Mouse (Mus musculus) neural tube, embryonic 12.5 days (tissue): ENCODE results near the gene Nrap. TPM values are rescaled to one million over a fixed set of nuclear protein-coding genes. Genes with fewer than 3 reads are reported as not detected.

Experiments
- ATAC-seq: fragments of 200-750 bp; cut with Nextera tagmentation; 2 replicates; pipeline ENCODE4 v1.8.0; 2017; ENCODE audit warnings: low read depth, mild to moderate bottlenecking, moderate TSS enrichment, moderate library complexity; ENCODE audit not compliant: low FRiP score
- H3K27ac ChIP-seq: fragments of 300-500 bp; sonication (generic); 2 replicates; pipeline ENCODE4 v1.5.1; 2016
- H3K27me3 ChIP-seq: fragments of 300-500 bp; sonication (generic); replicated peaks from 2 replicates; pipeline ENCODE4 v1.6.1; 2016; ENCODE audit warnings: mild to moderate bottlenecking
- H3K36me3 ChIP-seq: fragments of 300-500 bp; sonication (generic); 2 replicates; pipeline ENCODE4 v1.6.1; 2016; ENCODE audit warnings: mild to moderate bottlenecking
- H3K4me1 ChIP-seq: fragments of 300-500 bp; sonication (generic); 2 replicates; pipeline ENCODE4 v1.6.1; 2016
- H3K4me2 ChIP-seq: fragments of 300-500 bp; sonication (generic); replicated peaks from 2 replicates; pipeline ENCODE4 v1.6.1; 2016; ENCODE audit warnings: mild to moderate bottlenecking
- H3K4me3 ChIP-seq: fragments of 300-500 bp; sonication (generic); 2 replicates; pipeline ENCODE4 v1.5.1; 2016
- H3K9ac ChIP-seq: fragments of 300-500 bp; sonication (generic); 2 replicates; pipeline ENCODE4 v1.6.1; 2016; ENCODE audit warnings: mild to moderate bottlenecking
- H3K9me3 ChIP-seq: fragments of 300-500 bp; sonication (generic); 2 replicates; pipeline ENCODE4 v1.6.1; 2016; ENCODE audit warnings: mild to moderate bottlenecking
- WGBS: fragments of 180-500 bp; shearing (Covaris S2); methylation state at CpG from one replicate; pipeline ENCODE4 v1.1.7; 2016; 5-methylcytosine and 5-hydroxymethylcytosine counted together
- polyA plus RNA-seq: library from polyadenylated mRNA; unstranded; fragments of >200 nt; fragmentation: Nextera tagmentation; extraction: Ambion mirVana; gene quantifications from 2 replicates; pipeline ENCODE4 v1.2.1, GENCODE M21; 2016

Gene Nrap
- 0.19 and 0.27 TPM in 2 replicates for polyA plus RNA-seq

- WGBS: 90% methylated on average over 11 of the region's 11 CpGs
- H3K4me3 ChIP-seq: no peak within 1 kb of the TSS
- no peak within 1 kb of the TSS for H3K4me2 ChIP-seq
Measured at GRCm38 (mm10) chr19:56389879-56390278, at the start of gene Nrap. Gene Nrap (minus strand): TSS chr19:56390037.

DNA sequence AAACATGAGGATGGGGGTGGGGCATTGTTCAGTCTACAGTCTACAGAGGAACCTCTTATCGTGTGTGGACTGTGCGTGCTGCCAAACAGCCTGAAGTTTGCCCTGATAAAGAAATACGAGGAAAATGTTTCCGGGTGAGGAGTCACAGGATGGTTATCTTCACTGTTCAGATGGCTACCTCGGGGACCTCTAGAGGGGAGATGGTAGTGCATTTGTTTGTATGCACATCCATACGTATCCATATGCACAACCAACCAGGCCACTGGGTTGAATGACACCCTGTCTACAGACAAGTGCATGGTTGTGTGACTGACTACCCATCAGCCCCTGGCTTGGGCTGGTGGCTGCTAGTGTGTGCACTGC, 49.2 kb upstream of the Nrap start:
- no peak overlapping the region for H3K27ac ChIP-seq
- no peak for ATAC-seq
- 91% methylated on average over 6 of the region's 6 CpGs for WGBS

More at GRCm38 (mm10) chr19:56389879-56390278, at the start of gene Nrap:
- no peak within 1 kb of the TSS for H3K27ac ChIP-seq
- no peak within 1 kb of the TSS for H3K9ac ChIP-seq
- H3K27me3 ChIP-seq: peaks cover 7% of the 10 kb centered on the region
- H3K9me3 ChIP-seq: no peaks in the 10 kb centered on the region
- ATAC-seq: no peak
- no peaks in the 10 kb centered on the region for H3K4me1 ChIP-seq
- no peaks in the 10 kb centered on the region for H3K36me3 ChIP-seq

DNA sequence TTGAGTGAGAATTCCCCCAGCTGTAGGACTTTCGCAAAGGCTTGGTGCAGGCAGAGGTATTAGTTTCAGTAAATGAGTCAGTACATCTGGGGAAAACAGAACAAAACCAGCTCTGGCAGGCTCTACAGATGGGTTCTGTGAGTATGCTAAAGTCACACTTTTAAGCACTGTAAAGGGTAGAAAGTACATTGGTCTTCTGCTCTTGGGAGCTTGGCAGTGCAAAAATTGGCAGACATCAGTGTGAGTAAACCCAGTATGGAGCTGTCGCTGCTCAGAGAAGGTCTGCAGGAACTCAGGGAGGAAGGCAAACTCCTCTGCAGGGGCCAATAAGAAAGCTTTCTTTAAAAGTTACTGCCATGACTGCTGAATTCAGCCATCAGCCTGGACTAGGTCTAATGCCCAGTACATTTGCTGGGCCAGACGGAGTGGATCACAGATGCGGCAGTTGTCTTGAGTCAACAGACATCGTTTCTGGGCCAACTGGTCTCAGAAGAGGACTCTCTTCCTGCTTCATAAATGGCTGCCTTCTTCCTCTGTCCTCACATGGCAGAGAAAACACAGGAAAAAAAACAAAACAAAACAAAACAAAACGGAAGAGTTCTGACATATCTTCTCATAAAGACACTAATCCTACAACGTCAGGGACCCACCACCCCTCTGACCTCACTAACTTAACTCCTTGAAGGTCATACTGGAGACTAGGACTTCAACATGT, 48.7 kb upstream of the Nrap start:
- no peaks in the 10 kb centered on the region for H3K27me3 ChIP-seq
- H3K9ac ChIP-seq: no peak overlapping the region
- peaks cover 10% of the 10 kb centered on the region; the same call in 1 of the 2 replicates for H3K4me1 ChIP-seq
- ATAC-seq: no peak
- H3K4me3 ChIP-seq: no peak overlapping the region
- 88% methylated on average over 7 of the region's 7 CpGs for WGBS
- no peak overlapping the region for H3K27ac ChIP-seq
- H3K4me2 ChIP-seq: no peak overlapping the region
- H3K36me3 ChIP-seq: 0 out of 2 replicates have a peak, but pooled peaks cover 3% of the 10 kb centered on the region
- no peaks in the 10 kb centered on the region for H3K9me3 ChIP-seq

More for the DNA sequence above, 49.2 kb upstream of the Nrap start:
- Histone ChIP-seq H3K4me1 (peaks cover 10% of the 10 kb centered on the region; the same call in 1 of the 2 replicates), H3K4me3 (no peak overlapping the region), H3K27me3 (no peaks in the 10 kb centered on the region), H3K9ac (no peak overlapping the region), H3K36me3 (0 out of 2 replicates have a peak, but pooled peaks cover 3% of the 10 kb centered on the region), H3K4me2 (no peak overlapping the region), H3K9me3 (no peaks in the 10 kb centered on the region)

DNA sequence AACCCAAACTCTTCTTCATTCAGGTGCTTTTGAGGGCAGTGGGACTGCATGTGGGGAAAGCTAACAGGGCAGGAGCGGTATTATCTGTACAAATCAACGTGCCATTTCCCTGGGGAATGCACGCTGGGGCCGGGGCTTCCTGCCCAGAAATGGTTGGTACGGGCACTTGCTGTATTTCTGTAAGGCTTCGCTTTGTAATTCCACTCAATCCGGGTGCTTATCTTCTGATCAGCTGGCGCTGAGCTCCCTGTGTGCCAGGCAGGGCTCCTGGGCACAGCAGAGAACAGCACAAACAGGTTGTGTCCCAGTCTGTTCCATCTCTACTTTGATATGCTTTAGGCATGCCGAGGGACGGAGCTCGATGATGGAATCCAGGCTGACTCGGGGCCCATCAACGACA, 46.5 kb upstream of the Nrap start:
- Histone ChIP-seq H3K27ac (no peak overlapping the region), H3K27me3 (no peaks in the 10 kb centered on the region), H3K4me2 (no peak overlapping the region), H3K9ac (no peak overlapping the region), H3K9me3 (no peaks in the 10 kb centered on the region), H3K4me1 (peaks cover 10% of the 10 kb centered on the region; the same call in 1 of the 2 replicates), H3K36me3 (0 out of 2 replicates have a peak, but pooled peaks cover 3% of the 10 kb centered on the region), H3K4me3 (no peak overlapping the region)
- no peak for ATAC-seq
- 92% methylated on average over 13 of the region's 13 CpGs for WGBS

- 0 out of 2 replicates have a peak, but pooled peaks cover 3% of the 10 kb centered on the region for H3K36me3 ChIP-seq
- no peak overlapping the region for H3K4me3 ChIP-seq
- no peak overlapping the region for H3K27ac ChIP-seq
- no peaks in the 10 kb centered on the region for H3K27me3 ChIP-seq
- WGBS: 91% methylated on average over 7 of the region's 7 CpGs
- no peaks in the 10 kb centered on the region for H3K9me3 ChIP-seq
- H3K4me2 ChIP-seq: no peak overlapping the region
- no peak overlapping the region for H3K9ac ChIP-seq
- ATAC-seq: no peak
- peaks cover 10% of the 10 kb centered on the region; the same call in 1 of the 2 replicates for H3K4me1 ChIP-seq
Measured at GRCm38 (mm10) chr19:56433581-56433980, 43.7 kb upstream of the Nrap start.

- no peak overlapping the region for H3K27ac ChIP-seq
- ATAC-seq: no peak
- H3K4me3 ChIP-seq: no peak overlapping the region
- H3K36me3 ChIP-seq: 0 out of 2 replicates have a peak, but pooled peaks cover 3% of the 10 kb centered on the region
- peaks cover 10% of the 10 kb centered on the region; the same call in 1 of the 2 replicates for H3K4me1 ChIP-seq
- no peak overlapping the region for H3K9ac ChIP-seq
- H3K9me3 ChIP-seq: no peaks in the 10 kb centered on the region
- H3K27me3 ChIP-seq: no peaks in the 10 kb centered on the region
- no peak overlapping the region for H3K4me2 ChIP-seq
- 81% methylated on average over 10 of the region's 10 CpGs for WGBS
Measured at GRCm38 (mm10) chr19:56432706-56433105, 42.9 kb upstream of the Nrap start.

- Histone ChIP-seq H3K9me3 (no peaks in the 10 kb centered on the region), H3K4me1 (peaks cover 9% of the 10 kb centered on the region; the same call in 1 of the 2 replicates), H3K36me3 (0 out of 2 replicates have a peak, but pooled peaks cover 3% of the 10 kb centered on the region), H3K4me2 (no peak overlapping the region), H3K4me3 (no peak overlapping the region), H3K9ac (no peak overlapping the region), H3K27me3 (no peaks in the 10 kb centered on the region), H3K27ac (no peak overlapping the region)
- no peak for ATAC-seq
- 74% methylated on average over 8 of the region's 8 CpGs for WGBS
Measured at GRCm38 (mm10) chr19:56430369-56430768, 40.5 kb upstream of the Nrap start.

- no peak for ATAC-seq
- 0 out of 2 replicates have a peak, but pooled peaks cover 4% of the 10 kb centered on the region for H3K4me1 ChIP-seq
- H3K9me3 ChIP-seq: no peaks in the 10 kb centered on the region
- no peak overlapping the region for H3K27ac ChIP-seq
- no peak overlapping the region for H3K9ac ChIP-seq
- 70% methylated on average over 9 of the region's 9 CpGs for WGBS
- H3K36me3 ChIP-seq: no peaks in the 10 kb centered on the region
- no peaks in the 10 kb centered on the region for H3K27me3 ChIP-seq
- H3K4me2 ChIP-seq: no peak overlapping the region
- no peak overlapping the region for H3K4me3 ChIP-seq
Measured at GRCm38 (mm10) chr19:56425492-56425891, 35.7 kb upstream of the Nrap start.

- no peaks in the 10 kb centered on the region for H3K27me3 ChIP-seq
- 0 out of 2 replicates have a peak, but pooled peaks cover 4% of the 10 kb centered on the region for H3K4me1 ChIP-seq
- ATAC-seq: no peak
- 74% methylated on average over 17 of the region's 17 CpGs for WGBS
- no peak overlapping the region for H3K27ac ChIP-seq
- no peak overlapping the region for H3K9ac ChIP-seq
- no peaks in the 10 kb centered on the region for H3K9me3 ChIP-seq
- H3K4me2 ChIP-seq: no peak overlapping the region
- H3K36me3 ChIP-seq: no peaks in the 10 kb centered on the region
- H3K4me3 ChIP-seq: no peak overlapping the region
Measured at GRCm38 (mm10) chr19:56424606-56425395, 35.0 kb upstream of the Nrap start.

DNA sequence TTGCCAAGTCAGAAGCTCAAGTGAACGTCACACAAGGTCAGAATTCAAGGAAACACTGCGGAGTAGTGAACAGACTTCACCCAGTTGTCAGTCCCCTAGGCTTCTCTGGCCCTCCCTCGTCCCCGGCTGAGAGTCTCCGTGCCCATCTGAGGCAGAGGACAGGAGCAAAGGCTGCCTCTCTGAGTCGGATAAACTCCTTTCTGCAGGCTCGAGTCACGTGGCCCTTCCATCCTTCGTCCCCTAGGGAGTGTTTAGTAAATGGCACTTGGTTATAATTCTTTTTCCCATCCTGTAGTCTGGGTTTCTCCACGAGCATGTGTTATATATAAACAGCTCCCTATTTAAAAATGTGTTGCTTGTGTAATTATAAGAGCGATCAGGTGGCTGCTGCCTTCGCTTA, 33.5 kb upstream of the Nrap start:
- Histone ChIP-seq H3K4me1 (0 out of 2 replicates have a peak, but pooled peaks cover 4% of the 10 kb centered on the region), H3K27me3 (no peaks in the 10 kb centered on the region), H3K36me3 (no peaks in the 10 kb centered on the region), H3K4me2 (peak overlapping the region; percentile 20), H3K27ac (no peak overlapping the region), H3K9me3 (no peaks in the 10 kb centered on the region), H3K4me3 (no peak overlapping the region), H3K9ac (no peak overlapping the region)
- ATAC-seq: peak; percentile 50; the same call in 1 of the 2 replicates
- 54% methylated on average over 12 of the region's 12 CpGs for WGBS

DNA sequence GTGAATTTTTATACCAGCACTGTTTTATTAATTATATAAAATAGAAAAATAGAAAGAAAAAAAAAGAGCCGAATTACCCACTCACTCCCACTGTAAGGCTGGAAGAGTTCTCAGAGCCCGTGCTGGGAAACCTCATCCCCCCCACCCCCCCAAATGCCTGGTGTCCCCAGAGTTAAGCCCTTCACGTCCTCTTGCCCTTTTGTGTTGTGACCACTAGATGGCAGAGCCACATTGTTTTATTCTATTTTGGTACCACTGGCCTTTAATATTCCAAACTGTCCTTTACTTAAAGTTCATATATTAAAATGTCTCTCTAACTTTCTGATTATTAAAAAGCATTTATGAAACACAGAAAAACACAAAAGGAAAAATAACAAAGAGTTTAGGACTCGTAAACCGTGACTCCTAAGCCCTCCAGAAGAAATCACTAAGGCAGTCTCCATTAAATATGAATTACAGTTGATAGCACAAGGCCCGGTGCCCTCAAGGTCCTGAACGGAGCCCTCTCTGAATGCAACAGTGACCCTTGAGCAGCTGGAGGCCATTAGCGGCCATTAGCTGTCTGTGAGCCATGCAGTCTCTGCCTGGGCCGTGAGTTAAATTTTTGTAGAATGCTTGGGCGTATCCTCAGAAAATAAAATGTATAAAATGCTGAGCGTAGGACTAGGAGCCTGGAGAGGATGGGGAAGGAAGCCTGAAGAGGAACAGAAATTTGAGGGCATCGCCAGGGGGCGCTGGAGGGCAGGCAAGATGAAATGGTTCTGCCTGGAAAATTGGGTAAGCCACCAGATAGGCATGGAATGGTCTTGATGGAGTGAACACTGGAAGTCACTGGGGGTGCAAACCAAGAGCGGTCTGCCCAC, 32.9 kb upstream of the Nrap start:
- H3K27me3 ChIP-seq: no peaks in the 10 kb centered on the region
- H3K4me1 ChIP-seq: 0 out of 2 replicates have a peak, but pooled peaks cover 4% of the 10 kb centered on the region
- peak overlapping the region; percentile 20; the same call in 1 of the 2 replicates for H3K4me2 ChIP-seq
- no peak overlapping the region for H3K27ac ChIP-seq
- no peak overlapping the region for H3K9ac ChIP-seq
- WGBS: 27% methylated on average over 14 of the region's 14 CpGs
- H3K4me3 ChIP-seq: no peak overlapping the region
- H3K9me3 ChIP-seq: no peaks in the 10 kb centered on the region
- ATAC-seq: 0 out of 2 replicates have a peak, but pooled peaks have one; percentile 48
- H3K36me3 ChIP-seq: no peaks in the 10 kb centered on the region
